Mouse (Mus musculus) frontal cortex, postnatal 36 days (tissue): ENCODE measurements around the gene Ehbp1l1.

ENCODE experiments used
- DNase-seq, 2 experiments: peaks; one replicate each; pipeline ENCODE4 v3.0.0; 2022; ENCODE audit warnings: low spot score in 2 of 2

The Ehbp1l1 gene

DNA sequence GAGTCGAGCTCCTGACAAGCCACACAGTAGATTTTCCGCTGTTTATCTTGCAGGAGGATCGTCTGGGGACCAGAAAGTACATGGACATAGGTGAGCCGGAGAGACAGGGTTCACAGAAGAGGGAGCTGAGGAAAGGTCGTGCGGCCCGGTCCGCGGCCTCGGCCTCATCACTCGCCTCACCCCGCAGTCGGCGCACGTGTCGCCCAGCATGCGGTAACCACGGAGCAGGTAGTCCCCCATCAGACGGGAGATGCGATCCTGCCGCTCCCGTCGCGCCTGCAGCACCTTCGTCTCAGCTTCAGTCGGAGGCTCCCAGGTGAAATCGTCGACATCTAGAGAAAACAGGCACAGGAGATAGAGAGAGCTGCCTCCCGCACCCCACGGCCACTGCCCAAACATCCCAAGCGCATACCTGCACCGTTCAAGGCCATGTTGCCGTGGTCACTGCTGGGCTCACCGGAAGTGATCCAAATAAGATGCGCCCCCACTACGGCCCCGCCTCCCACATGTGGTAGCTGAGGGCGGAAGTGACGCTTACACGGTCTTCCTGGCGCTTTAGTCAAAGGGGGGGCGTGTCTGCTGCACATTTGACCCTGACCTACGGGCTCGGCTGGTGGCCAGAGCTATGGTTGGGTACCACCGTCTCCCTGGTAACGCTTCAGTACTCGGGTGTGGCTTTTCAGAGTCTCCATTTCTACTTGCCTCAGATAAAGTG lies 5.3 kb upstream of the Ehbp1l1 start:
- DNase-seq: peak; percentile 91 to 95

DNA sequence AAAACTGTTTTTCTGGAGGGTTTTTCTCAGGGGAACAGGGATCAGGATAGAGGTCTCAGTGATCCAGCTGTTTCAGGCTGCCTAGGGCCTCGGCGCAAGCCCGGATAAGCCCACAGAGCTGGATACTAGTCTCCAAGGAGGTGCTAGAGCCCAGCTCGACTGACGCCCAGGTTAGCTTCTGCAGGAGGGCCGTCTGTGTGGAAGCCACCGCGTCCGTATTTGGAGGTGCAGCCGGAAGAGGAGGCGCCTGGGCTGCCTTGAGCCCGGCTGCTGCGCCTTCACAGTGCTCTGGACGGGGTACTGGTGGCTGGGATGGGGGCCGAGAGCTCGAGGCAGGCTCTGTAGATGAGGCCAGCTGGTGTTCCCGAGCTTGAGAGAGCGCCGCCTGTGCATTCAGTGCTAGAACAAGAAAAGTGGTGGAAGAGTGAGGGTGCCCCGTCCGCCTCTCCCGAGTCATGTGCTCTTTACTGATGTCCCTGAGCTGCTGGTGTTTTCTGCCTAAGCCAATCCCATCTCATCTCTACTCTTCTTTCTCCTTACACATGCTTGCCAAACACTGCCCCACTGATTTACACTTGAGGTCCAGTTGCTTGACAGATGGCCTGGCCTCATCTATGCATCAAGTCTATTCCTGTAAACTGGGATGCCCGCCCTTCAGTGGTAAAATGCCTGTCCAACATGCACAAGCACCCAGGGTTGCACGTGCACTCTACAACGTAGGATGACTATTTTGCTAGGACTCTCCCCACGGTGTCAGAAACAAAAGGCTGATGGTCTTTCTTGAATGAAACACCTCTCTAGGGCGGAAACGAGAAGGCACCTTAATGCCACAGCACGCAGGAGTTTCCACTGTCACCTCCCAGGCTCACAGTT lies 4.4 kb upstream of the Ehbp1l1 start:
- DNase-seq: no peak

DNA sequence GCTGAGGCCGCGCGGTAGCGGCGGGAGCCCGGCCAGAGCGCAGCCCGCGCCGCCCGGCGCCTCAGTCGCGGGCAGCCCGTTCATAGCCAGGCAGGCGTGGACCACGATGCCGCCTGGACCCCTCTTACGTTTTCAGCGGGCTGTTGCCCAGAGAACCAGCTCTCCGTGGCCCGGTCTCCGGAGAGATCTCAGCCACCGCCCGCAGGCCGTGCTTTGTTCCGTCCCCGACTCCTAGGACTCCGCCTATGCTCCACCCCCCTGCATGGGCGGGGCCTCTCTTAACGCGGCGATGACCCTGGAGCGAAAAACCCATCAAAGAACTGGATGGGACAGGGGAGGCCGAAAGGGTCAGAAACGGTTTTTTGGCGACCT lies 3.3 kb upstream of the Ehbp1l1 start, which contains the start of gene Fam89b:
Fam89b (minus strand) TSS at position 210 of the 372 bp plus-strand sequence.
- DNase-seq: peak; percentile 78 to 79

DNA sequence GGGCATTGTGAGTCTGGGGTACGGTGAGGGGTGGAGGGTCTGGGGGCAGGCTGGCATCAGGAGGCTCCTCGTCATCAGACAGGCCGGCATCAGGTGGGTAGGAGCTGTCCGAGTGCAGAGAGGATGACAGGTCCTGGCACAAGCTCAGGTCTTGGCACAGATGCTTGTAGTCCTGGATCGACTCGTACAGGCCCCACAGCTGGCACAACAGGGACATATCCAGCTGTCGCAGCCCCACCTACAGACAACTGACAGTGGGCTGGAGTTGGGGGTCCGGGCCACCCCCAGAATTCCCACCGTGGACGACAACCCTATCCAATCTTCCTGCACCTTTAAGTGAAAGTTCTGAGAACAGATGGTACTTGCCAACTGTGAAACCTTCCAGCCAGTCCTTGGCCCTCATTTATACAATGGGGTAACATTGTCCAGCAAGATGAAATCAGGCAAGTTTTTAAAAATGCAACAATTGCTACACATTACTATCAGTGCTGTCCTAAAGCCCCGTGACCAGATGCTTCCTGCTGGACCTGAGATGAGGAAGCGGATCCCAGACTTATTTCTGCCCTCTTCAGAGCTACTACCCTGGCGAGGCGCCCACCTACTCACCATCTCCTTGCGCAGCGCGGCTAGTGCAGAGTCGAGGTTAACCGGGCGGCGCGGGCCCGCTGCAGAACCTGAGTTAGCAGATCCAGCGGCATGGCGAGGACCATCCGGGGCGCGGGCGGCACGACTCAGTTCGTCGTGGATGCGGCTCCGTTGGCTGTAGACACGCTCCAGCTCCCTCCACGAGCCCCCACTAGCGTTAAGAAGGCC lies 2.7 kb upstream of the Ehbp1l1 start:
- DNase-seq: peak; percentile 53 to 61

DNA sequence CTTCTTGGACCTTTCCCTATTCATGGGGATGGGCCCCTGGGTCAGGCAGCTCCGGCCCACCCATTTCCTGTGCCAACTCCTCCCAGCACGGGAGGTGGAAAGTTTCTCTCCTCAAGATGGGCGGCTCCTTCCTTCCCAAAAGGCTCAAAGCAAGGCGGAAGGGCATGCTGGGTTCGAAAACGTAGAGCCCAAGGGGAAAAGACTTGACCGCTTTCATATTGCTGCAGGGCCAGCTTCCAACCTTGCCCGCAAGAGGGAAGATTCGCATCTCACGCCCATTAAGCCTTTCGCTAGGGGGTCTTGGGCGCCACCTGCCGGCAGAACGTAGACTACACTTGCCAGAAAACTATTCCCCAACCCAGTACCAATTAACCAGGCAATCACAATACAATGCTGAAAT lies 1.6 kb upstream of the Ehbp1l1 start:
- DNase-seq: peak; percentile 87 to 89

DNA sequence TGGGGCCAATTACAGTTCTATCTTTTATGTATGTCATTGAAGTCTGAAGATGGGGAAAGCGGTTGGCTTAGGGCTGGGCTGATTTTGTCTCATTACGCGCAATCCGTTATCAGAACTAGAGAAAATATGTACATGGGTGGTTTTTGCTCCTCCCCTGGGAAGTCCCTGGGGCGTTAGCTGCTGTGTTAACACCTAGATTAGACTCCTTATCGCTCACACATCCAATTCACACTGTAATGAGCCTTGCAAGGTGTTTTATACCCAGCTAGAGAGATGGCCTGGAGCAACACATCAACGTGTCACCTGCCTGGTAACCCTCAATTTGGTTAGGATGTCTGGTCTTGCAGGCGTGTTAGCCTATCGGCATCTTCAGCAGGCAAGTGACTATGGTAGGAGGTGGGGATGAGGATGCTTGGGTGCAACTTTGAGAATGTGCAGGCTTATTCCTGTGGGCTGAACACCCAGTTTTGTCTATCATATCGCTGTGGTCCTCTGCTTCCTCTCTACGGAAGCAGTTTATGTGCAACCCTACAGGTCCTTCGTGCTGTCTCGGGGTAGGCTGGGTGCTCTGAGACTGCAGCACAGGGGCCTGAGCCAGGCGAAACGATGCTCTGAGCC lies 953 bp upstream of the Ehbp1l1 start:
- DNase-seq: no peak

DNA sequence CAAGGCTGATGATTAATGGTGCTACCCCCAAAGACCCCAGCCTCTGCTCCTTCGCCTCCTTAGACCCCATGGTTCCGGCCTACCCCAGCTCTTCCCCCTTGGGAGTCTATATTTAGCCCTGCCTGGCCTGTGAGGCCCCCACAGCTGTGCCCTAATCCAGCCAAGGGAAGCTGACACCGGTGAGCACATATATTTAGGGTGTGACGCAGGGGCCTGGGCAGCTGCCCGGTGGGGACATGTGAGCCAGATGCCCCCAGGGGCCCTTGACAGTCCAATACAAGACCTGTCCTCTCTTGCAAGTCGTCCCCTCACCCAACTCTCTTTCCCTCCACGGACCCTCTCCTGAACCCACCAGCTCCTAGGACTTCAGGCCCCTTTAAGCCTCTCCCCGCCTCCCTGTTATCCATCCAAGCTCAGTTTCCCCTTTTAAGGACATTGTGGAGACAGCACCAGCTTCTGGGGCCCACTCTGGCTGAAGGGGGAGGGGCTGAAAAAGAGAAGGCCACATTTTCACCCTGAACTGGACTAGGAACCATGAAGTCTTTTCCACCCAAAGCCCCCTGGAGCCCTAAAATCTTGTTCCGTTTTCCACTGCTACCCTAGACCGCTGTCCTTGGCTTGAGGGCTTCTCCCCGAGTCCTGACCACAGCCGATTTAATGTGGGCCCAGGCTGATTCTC lies 949 bp downstream of the Ehbp1l1 start:
- DNase-seq: no peak

DNA sequence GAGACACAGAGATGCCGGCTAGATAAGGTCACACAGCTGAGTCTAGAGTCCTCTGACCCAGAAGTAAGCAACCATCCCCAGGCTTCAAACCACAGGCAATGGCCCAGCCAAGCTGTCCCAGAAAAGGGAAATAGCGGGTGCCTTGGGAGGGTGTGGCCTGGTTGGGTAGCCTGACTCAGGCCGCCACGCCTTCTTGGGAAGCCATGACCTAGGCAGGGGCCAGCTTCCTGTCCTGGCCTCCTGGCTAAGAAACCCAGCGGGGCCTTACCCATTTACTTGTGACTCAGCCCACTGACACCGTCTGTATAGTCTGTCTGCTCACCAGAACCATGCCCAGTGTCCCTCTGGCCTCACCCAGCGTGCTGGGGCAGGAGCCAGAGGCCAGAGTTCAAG lies 1.6 kb downstream of the Ehbp1l1 start:
- DNase-seq: no peak

DNA sequence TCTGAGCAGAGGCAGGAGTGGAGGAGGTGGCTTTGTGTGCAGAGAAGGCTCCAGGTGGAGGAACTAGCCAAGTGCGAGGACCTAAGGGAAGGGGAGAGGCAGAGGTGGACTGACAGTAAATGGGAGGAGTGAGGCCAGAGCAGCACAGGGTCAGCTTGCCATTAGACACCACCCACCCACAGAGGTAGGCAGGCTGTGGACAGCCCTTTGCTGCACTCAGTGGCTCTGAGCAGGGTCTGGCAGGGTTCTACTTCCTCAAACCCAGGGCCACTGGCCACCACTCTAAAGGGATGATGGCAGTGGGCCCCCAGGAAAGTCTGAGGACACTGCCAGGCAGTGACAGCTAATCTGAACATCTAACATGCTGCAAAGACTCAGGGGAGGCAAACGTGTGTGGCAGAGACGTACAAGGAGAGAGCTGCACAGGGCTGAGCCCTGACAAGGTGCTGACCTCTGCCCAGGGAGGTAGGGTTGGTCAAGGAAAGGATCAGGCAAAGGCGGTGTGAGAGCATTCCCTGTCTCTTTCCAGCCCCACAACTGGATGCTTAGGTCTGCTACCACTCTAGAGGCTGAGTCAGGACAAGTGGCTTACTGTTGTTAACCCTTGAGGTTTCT lies 2.1 kb downstream of the Ehbp1l1 start:
- no peak for DNase-seq

DNA sequence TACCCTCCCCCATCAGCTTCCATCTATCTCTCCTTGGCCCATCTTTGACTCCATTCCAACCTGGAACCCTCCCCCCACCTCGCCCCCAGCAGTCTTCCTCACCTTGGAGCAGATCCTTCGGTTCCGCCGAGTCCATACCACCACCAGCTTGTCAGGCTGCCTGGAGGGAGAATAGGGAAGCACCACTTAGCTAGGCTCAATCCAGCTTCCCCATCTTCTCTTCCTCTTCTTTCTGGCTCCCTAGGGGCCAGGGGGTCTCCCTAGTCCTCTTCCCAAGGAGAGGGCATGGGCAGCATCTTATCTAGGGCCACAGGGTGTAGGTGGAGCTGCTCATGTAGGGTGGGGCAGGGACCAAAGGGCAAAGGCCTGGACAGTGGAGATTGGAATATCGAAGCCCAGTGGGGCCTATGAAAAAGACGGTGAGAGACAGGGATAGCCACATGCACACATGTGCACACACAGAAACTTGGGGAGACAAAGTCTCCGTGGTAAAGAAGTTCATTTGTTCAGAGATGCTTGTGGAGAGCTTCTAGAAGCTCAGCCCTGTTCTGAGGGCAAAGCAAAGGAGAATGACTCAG lies 3.2 kb downstream of the Ehbp1l1 start:
- DNase-seq: no peak

DNA sequence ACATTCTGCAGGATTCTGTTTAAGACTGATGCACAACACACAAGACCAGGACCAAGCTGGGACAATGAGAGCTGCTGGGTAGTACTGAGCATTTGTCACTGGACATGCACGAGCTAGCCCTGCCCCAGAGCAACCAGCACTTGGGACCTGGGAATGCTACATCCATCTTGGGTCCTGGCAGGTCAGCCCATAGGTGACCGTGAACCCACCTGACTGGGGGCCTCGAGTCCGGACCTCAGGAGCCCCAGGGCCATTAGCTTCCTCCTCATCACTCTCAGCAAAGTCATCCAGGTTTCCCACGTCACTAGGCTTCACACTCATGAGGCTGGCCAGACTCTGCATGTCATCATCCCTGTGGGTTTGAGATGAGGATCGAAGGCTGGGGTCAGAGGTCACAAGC lies 4.9 kb downstream of the Ehbp1l1 start:
- no peak for DNase-seq

DNA sequence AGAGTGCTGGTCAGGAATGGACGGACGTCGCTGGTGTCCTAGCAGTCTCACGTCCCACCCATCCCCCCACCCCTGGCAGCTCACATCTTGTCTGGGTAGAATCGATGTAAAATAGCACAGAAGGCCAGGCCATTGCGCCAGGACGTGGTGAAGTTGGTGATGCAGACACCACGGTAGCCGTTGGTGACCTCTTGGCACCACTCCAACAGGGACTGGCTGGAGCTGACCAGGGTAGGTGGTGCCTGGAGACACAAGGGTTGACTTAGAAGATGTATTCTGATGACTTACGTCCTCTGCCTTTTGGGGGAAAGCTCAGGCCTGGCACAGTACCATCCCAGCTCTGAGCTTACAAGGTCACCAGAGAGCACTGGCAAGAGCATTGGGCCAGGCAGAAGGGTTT lies 9.2 kb downstream of the Ehbp1l1 start:
- no peak for DNase-seq

DNA sequence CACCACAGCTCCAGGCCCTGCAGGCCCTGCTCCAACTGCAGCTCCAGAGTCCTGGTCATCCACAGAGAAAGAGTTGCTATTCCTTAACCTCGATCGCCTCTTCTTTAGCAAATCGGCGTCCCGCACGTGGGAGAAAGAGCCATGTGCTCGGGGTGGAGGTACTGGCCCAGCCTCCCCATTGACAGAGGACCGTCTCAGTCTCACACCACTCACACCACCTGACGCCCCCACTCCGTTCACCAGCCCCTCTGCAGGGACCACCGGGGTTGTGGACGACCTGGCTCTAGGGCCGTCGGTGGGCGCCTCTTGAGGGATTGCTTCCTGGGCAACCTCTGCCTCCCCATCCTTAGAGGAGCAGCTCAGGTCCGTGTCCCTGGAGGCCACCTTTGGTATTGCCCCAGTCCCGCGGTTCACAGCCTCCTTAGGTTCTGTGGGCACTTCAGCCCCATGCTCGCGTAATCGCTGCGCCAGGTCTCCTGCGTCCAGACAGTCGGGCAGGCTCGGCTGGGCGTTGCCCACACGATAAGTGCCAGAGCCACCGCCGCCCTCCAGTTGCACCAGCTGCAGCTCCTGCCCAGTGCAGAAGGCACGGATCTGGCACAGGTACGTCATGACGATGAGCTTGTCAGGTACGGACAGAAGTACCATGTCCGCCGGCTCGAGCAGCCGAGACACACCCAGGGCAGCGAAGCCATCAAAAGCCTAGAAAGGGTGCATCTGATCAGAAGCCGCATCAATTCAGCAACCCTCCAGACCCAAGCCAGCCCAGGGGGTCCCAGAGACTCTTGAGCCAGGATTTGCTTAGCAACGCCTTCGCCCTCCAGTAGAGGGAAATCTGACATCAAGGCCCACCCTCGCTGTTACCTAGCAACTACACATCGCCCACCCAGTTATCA lies 10.1 kb downstream of the Ehbp1l1 start:
- peak; percentile 39 to 55 for DNase-seq

DNA sequence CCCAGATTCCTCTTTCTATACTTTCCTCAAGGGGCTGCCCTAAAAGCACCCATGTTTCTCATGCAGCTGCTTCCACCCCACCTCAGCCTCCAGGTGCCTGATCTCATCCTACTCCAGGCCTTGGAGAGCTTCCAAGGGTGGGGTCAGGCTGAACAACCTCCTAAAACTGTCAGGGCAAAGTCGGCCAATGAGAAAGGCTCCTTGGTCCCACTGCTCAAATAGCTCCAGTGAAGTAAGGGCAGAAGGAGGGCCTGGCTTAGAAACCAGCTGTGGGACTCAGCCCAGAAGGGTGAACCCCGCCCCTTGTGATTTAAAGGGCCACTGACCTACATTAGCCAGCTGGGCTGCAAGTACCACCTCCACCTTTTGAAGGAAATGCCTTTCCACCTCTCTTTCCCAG lies 12.4 kb downstream of the Ehbp1l1 start:
- DNase-seq: no peak

DNA sequence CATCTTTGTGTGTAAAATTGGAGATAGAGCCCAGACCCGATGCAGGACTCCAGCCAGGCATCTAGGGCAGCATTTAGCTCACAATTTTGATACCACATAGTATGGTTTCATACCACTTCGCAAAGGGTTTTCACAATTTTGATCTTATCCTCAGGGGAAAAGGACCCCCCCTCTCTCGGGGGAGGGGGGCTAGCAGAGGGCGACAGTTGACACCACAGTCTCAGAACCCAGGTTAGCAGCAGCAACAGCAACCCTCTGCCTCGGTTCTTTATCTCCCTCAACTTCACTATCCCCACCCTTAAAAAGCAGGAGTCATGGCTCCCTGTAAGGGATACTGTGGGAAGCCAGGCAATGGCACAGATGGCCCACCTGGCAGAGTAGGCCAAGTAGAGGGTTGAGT lies 12.9 kb downstream of the Ehbp1l1 start:
- DNase-seq: no peak

DNA sequence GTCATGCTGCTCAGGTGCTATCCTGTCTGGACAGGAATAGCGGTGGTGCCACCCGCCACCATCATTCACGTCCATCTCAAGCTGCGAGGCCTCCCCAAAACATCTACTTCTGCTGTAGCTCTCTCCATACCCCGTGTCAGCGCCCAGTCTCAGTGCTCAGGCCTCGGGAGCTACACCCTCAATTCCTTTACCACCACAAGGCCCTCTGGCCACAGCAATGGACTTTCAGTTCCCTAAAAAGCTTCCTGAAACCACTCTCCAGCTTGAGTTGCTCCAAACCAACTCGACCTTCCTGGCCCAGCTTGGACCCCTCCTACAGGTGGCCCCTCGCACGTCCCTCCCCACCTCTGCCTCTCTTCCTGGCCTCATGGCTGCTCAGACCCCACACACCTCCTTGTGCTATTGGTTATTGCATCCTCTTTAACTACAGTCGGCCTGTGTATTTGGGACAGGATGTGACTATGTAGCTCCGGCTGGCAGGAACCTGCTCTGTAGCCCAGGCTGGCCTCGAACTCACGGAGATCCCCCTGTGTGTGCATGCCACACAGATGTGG lies 14.1 kb downstream of the Ehbp1l1 start:
- DNase-seq: no peak

DNA sequence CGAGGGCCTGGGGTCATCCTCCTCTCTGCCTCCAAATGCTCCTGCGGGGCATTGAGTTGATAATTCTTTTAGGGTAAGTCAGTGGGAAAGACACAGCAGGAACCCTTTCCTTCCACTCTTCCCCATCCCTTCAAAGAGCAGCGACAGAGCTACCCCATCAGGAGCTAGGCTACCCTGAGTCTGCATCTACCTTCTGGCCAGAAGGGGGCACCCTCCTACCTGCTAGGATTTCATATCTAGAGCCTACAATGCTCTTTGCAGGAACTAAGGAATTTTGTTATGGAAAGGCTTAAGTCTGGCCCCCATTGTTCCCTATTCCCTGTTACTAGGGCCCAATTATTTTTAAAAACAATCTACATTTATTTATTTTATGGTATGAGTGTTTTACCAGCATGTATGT lies 14.9 kb downstream of the Ehbp1l1 start:
- peak; percentile 56 to 84 for DNase-seq

DNA sequence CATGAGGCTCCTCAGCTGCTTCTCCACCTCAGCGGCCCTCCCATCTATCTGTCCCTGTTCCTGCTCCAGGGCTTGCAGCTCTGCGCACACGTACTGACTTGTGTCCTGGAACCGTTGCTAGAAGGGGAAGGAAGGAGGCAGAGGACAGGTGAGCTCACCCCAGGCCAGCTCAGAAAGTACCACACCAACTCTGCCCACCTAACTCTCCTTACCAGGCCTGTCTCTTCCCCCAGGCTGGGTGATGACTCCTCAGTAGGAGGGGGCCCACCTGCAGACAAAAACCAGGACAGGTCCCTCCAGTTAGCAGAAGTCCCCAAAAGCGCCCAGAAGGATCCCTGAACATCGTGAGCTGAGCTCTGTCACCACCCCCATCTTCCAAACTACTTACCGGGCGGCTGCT lies 15.5 kb downstream of the Ehbp1l1 start:
- DNase-seq: no peak

DNA sequence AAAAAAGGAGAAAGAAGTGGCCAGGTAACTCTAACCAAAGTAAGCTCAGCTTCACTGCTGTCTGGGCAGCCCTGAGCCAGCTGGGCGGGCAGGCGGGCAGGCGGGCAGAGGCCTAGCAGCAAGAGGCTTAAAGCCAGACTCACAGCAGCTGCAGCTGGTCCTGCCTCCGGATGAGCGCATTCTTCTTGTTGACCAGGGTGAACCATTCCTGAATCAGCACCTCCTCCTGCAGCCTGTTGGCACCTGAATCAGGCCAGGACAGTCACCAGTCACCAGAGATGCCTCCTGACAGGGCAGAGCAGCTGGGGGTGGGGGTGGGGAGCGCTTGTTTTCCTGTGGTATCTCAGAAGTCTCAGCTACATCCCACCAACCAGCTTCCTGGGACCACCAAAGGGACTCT lies 16.0 kb downstream of the Ehbp1l1 start:
- DNase-seq: no peak
